Mouse (Mus musculus) stomach, embryonic 15.5 days (tissue): ENCODE results near the gene Galt. TPM values are rescaled to one million over a fixed set of nuclear protein-coding genes. Genes with fewer than 3 reads are reported as not detected.
A peak's percentile ranks its signal among the peaks of the same experiment; 100 is the strongest.

Source experiments
- ATAC-seq: fragments of 200-750 bp; cut with Nextera tagmentation; 2 replicates; pipeline ENCODE4 v1.8.0; 2017; ENCODE audit warnings: low read depth, moderate number of reproducible peaks, moderate TSS enrichment; ENCODE audit not compliant: insufficient read depth, low FRiP score
- H3K27ac ChIP-seq: fragments of 300-500 bp; sonication (generic); 2 replicates; pipeline ENCODE4 v1.5.1; 2015; ENCODE audit warnings: mild to moderate bottlenecking, inconsistent platforms
- H3K27me3 ChIP-seq: fragments of 300-500 bp; sonication (generic); replicated peaks from 2 replicates; pipeline ENCODE4 v1.6.1; 2015; ENCODE audit warnings: inconsistent platforms
- H3K36me3 ChIP-seq: fragments of 300-500 bp; sonication (generic); 2 replicates; pipeline ENCODE4 v1.6.1; 2015; ENCODE audit warnings: inconsistent platforms
- H3K4me1 ChIP-seq: fragments of 300-500 bp; sonication (generic); 2 replicates; pipeline ENCODE4 v1.6.1; 2015; ENCODE audit warnings: inconsistent platforms
- H3K4me2 ChIP-seq: fragments of 300-500 bp; sonication (generic); 2 replicates; pipeline ENCODE4 v1.6.1; 2015; ENCODE audit warnings: mild to moderate bottlenecking, inconsistent platforms
- H3K4me3 ChIP-seq: fragments of 300-500 bp; sonication (generic); replicated peaks from 2 replicates; pipeline ENCODE4 v1.5.1; 2015; ENCODE audit warnings: inconsistent platforms
- H3K9ac ChIP-seq: fragments of 300-500 bp; sonication (generic); 2 replicates; pipeline ENCODE4 v1.6.1; 2015; ENCODE audit warnings: inconsistent platforms
- H3K9me3 ChIP-seq: fragments of 300-500 bp; sonication (generic); 2 replicates; pipeline ENCODE4 v1.6.1; 2016; ENCODE audit warnings: inconsistent platforms
- WGBS: fragments of 180-500 bp; shearing (Covaris S2); methylation state at CpG from one replicate; pipeline ENCODE4 v1.1.7; 2015; 5-methylcytosine and 5-hydroxymethylcytosine counted together
- polyA plus RNA-seq: library from polyadenylated mRNA; unstranded; fragments of >200 nt; fragmentation: Nextera tagmentation; extraction: Ambion mirVana; gene quantifications from 2 replicates; pipeline ENCODE4 v1.2.1, GENCODE M21; 2015

Galt gene
- polyA plus RNA-seq, 1 experiment from 2014 or later: 39.6 TPM

DNA sequence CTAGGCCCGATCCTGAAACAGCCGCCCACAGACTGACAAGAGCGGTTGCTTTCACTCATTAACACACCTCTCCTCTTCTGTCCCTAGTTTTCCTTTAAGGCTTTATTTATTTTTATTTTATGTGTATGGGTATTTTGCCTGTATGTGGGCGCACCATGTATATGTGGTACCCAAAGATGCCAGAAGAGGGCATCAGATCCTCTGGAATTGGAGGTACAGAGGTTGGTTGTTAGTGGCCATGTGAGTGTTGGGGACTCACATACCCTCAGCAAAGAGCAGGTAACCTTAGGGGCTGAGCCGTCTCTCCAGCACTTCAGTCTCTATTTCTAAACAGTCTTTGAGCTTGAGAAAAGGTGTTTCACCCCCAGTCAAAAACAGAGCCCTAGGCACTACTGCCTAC lies 39.4 kb upstream of the Galt start:
- H3K4me2 ChIP-seq: no peak overlapping the region
- peaks cover 23% of the 10 kb centered on the region for H3K36me3 ChIP-seq
- H3K9me3 ChIP-seq: no peaks in the 10 kb centered on the region
- WGBS: 87% methylated on average over 5 of the region's 5 CpGs
- H3K4me3 ChIP-seq: no peak overlapping the region
- H3K4me1 ChIP-seq: peaks cover 22% of the 10 kb centered on the region
- H3K27me3 ChIP-seq: no peaks in the 10 kb centered on the region
- no peak overlapping the region for H3K27ac ChIP-seq
- ATAC-seq: no peak
- no peak overlapping the region for H3K9ac ChIP-seq

DNA sequence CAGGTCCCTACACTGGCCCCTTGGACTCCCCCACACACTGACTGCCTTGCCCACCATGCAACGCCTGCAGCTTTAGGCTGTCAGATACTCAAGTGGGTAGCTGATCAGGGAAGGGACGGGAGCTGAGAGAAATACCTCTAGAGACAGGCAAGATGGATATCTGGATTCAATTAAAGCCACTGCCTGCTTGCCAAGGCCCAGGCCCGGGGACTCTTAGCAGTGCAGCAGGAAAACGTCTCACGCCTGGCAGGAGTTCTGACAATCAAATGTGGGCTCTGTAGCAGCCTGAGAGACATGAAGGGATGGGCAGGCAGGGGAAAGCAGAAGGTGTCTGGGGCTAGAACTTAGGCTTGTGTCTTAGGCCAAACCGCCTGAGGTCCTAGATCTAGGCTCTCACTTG lies 38.2 kb upstream of the Galt start:
- Histone ChIP-seq H3K9me3 (no peaks in the 10 kb centered on the region), H3K9ac (no peak overlapping the region), H3K27ac (no peak overlapping the region), H3K4me2 (no peak overlapping the region), H3K27me3 (no peaks in the 10 kb centered on the region), H3K36me3 (peaks cover 23% of the 10 kb centered on the region), H3K4me1 (peaks cover 18% of the 10 kb centered on the region), H3K4me3 (no peak overlapping the region)
- no peak for ATAC-seq
- 64% methylated on average over 6 of the region's 6 CpGs for WGBS

DNA sequence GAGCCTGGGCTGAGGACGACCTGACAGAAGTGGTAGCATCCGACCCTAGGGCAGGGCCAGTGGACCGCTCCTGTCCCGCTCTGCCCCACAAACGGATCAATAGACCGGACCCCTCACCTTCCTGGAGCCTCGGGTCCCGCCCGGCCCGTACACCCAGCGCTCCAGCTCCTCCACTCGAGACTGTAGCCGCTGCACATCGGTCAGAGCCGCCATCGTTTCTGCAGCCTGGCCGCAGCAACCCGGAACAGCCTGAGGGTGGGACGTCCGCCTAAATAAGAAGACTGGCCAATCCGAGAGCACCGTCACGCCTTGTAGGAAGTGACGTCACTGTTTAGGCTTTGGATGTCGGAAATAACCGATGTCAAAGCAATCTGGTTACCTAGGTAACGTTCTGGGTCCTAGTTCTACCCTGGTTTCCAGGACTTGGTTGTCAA lies 32.1 kb upstream of the Galt start, which contains the start of gene Dctn3:
Gene Dctn3, minus strand, starts transcription at position 253 of the 434 bp plus-strand sequence.
- peak within 1 kb of the TSS; percentile 64 for H3K4me3 ChIP-seq
- H3K4me1 ChIP-seq: peaks cover 10% of the 10 kb centered on the region; the same call in 1 of the 2 replicates
- ATAC-seq: peak; percentile 95
- H3K27me3 ChIP-seq: peaks cover 44% of the 10 kb centered on the region
- peak within 1 kb of the TSS; percentile 69 for H3K4me2 ChIP-seq
- H3K27ac ChIP-seq: no peak within 1 kb of the TSS
- H3K36me3 ChIP-seq: peaks cover 8% of the 10 kb centered on the region
- no peaks in the 10 kb centered on the region for H3K9me3 ChIP-seq
- 0% methylated on average over 27 of the region's 27 CpGs for WGBS
- peak within 1 kb of the TSS; percentile 56 for H3K9ac ChIP-seq

GRCm38 (mm10) chr4:41726826-41727621 lies 28.0 kb upstream of the Galt start:
- Histone ChIP-seq H3K27me3 (peaks cover 78% of the 10 kb centered on the region), H3K9me3 (no peaks in the 10 kb centered on the region), H3K4me2 (no peak overlapping the region), H3K27ac (no peak overlapping the region), H3K4me3 (no peak overlapping the region), H3K4me1 (peaks cover 15% of the 10 kb centered on the region), H3K36me3 (no peaks in the 10 kb centered on the region), H3K9ac (no peak overlapping the region)
- 18% methylated on average over 20 of the region's 20 CpGs for WGBS
- no peak for ATAC-seq

DNA sequence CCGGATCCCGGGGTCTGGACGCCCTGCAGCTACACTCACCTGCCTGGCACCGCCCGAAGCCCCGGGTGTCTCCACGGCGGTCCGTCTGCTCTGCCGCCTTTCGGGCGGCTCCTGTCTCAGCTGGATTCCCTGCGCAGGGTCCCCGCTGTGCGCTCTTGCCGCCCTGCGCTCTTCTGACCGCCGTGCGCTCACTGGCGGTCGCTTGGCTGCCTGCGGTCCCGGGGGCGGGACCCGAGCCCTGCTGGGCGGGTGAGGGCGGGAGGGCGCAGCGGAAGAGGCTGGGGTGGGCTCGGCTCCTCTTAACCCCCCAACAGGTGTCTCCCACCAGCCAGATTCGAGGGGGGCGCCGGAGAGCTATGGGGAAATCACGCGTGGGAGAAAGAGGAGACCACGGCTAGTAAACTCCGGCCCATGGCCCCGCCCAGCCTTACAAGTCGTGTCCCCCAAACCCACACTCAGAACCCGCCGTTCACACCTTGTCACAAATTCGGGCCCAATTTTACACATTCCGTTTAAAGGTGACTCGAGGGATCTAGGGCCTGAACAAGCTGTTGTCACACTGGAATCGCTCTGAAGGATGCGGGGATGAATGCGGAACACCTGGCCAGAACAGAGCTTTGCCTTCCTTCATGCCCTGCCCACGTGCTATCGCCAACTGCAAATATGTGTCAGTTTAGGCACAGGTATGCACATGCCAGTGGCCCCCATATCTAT lies 23.8 kb upstream of the Galt start, which contains the start of gene Arid3c:
Gene Arid3c, minus strand, starts transcription at position 91 of the 714 bp plus-strand sequence.
- H3K9me3 ChIP-seq: no peaks in the 10 kb centered on the region
- H3K36me3 ChIP-seq: no peaks in the 10 kb centered on the region
- H3K4me1 ChIP-seq: peaks cover 8% of the 10 kb centered on the region
- H3K27me3 ChIP-seq: peaks cover 66% of the 10 kb centered on the region
- peak within 1 kb of the TSS; percentile 34 for H3K4me3 ChIP-seq
- WGBS: 1% methylated on average over 50 of the region's 50 CpGs
- ATAC-seq: no peak
- H3K4me2 ChIP-seq: peak within 1 kb of the TSS; percentile 83
- no peak within 1 kb of the TSS for H3K9ac ChIP-seq
- no peak within 1 kb of the TSS for H3K27ac ChIP-seq

DNA sequence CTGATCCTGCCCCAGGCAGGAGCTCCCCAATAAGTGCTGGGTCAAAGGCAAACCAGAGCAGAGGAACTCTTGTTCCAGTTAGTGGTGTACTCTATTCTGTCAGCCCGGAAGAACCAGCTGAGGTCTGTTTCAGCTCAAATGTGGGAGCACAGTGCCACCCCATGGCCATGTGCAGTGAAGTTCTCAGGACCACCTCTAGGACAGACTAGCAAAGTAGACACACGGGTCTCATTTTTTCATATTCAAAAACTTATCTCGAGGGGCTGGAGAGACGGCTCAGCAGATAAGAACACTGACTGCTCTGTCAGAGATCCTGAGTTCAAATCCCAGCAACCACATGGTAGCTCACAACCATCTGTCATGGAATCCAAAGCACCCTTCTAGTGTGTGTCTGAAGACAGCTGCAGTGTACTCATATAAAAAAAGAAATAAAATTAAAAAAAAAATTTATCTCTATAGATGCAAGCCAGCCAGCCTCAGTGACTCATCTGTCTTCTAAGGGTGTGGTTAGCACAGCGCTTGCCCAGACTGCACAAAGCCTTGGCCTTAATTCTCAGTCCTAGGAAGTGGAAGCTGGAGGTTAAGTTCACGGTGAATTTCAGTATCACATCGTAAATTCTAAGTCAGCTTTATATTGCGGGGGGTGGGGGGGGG lies 17.3 kb upstream of the Galt start:
- 35% methylated on average over 8 of the region's 8 CpGs for WGBS

GRCm38 (mm10) chr4:41738256-41738603 lies 16.8 kb upstream of the Galt start:
- 58% methylated on average over 1 of the region's 1 CpGs for WGBS
- Histone ChIP-seq H3K27ac (no peak overlapping the region), H3K27me3 (peaks cover 5% of the 10 kb centered on the region; the same call in 1 of the 2 replicates), H3K9ac (no peak overlapping the region), H3K4me2 (no peak overlapping the region), H3K36me3 (0 out of 2 replicates have a peak, but pooled peaks cover 2% of the 10 kb centered on the region), H3K4me3 (no peak overlapping the region), H3K9me3 (no peaks in the 10 kb centered on the region), H3K4me1 (peaks cover 11% of the 10 kb centered on the region; the same call in 1 of the 2 replicates)
- ATAC-seq: no peak

More for the DNA sequence above, 17.3 kb upstream of the Galt start:
- Histone ChIP-seq H3K4me3 (no peak overlapping the region), H3K9ac (no peak overlapping the region), H3K9me3 (no peaks in the 10 kb centered on the region), H3K4me1 (peaks cover 11% of the 10 kb centered on the region; the same call in 1 of the 2 replicates), H3K27ac (no peak overlapping the region), H3K27me3 (peaks cover 10% of the 10 kb centered on the region), H3K4me2 (no peak overlapping the region), H3K36me3 (0 out of 2 replicates have a peak, but pooled peaks cover 2% of the 10 kb centered on the region)
- ATAC-seq: no peak

GRCm38 (mm10) chr4:41739260-41739659 lies 15.8 kb upstream of the Galt start:
- Histone ChIP-seq H3K4me2 (peak overlapping the region; percentile 92; the same call in 1 of the 2 replicates), H3K27ac (no peak overlapping the region), H3K36me3 (0 out of 2 replicates have a peak, but pooled peaks cover 2% of the 10 kb centered on the region), H3K27me3 (no peaks in the 10 kb centered on the region), H3K4me1 (peaks cover 11% of the 10 kb centered on the region; the same call in 1 of the 2 replicates), H3K4me3 (0 out of 2 replicates have a peak overlapping the region, but pooled peaks have one; percentile 65), H3K9ac (no peak overlapping the region), H3K9me3 (no peaks in the 10 kb centered on the region)
- no peak for ATAC-seq
- 91% methylated on average over 13 of the region's 13 CpGs for WGBS

DNA sequence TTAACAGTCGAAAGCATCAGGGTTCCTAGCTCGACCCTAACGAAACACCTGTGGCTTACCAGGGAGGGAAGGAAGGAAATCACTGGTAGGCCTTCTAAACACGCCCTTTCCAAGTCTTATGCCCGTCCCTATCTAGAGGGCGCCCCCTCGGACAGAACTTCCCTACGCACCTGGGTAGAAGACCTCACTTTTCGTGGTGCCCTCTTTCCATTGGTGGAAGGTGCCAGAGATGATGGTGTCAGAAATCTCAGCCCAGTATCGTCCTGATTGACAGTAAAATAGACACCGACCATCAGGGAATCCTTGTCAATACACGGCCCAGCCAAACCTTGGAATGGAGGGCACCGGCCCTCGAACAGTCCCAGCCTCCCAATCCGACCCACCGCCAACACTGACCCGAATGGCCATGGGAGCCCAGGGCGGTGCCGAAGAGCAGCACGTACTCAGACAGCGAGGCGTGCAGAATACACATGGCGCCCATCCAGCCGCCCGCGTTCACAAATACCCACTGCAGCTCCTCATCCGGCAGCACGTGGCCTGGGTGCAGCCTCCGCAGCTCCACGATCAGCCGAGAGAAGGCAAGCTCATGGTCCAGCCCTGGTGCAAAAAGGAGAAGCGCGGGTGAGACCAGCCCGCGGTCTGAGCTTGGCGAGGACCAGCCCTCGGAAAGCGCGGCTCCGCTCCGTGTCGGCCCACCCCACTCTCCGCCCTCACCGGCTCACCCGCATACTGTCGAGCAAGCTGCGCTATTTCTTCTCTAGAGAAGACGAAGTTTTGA lies 14.5 kb upstream of the Galt start:
- peak; percentile 72 for ATAC-seq
- WGBS: under 1% methylated on average over 48 of the region's 48 CpGs
- Histone ChIP-seq H3K4me2 (peak overlapping the region; percentile 92), H3K27ac (peak overlapping the region; percentile 85), H3K36me3 (0 out of 2 replicates have a peak, but pooled peaks cover 2% of the 10 kb centered on the region), H3K9ac (peak overlapping the region; percentile 73; the same call in 1 of the 2 replicates), H3K4me3 (peak overlapping the region; percentile 65), H3K27me3 (no peaks in the 10 kb centered on the region), H3K4me1 (peaks cover 11% of the 10 kb centered on the region; the same call in 1 of the 2 replicates), H3K9me3 (no peaks in the 10 kb centered on the region)

DNA sequence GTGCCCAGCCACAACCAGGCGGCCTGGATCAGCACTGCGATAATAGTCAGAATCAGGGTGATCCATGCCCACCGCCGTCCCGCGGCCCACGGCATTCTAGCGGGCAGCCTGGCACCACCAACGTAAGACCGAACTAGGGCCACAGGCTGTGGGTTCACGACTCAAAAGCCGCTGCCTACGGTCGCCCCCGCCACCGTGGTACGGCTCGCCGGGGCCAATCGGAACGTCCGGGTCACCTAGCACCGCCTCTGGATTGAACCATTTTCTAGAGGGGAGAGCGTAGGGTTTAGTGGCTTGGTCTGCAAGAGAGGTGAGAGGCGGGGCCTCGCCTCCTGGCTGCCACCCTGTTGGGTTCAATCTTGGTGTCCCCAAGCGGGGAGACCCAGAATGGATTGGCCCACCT lies 13.9 kb upstream of the Galt start:
- no peaks in the 10 kb centered on the region for H3K27me3 ChIP-seq
- WGBS: 0% methylated on average over 27 of the region's 27 CpGs

DNA sequence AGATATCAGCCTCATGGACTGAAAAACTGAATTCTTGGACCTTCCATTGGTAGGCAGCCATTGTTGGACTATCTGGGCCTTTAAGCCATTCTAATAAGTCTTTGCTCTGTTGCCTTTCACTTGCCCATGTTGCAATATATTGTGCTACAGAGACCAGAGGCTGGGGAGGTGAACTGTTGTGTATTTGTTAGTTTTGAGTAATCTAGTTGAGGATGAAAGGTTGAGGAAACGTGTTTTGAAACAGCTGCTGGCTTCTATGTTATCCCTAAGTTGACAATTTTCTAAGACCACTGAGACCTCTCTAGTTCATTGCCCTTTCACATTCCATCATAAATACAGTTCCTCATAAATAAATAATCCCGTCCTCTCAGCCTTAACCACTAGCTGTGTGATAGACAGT lies 10.9 kb upstream of the Galt start:
- no peak overlapping the region for H3K4me3 ChIP-seq
- no peaks in the 10 kb centered on the region for H3K27me3 ChIP-seq
- H3K9me3 ChIP-seq: 0 out of 2 replicates have a peak, but pooled peaks cover 4% of the 10 kb centered on the region
- H3K27ac ChIP-seq: no peak overlapping the region
- no peak for ATAC-seq
- no peak overlapping the region for H3K4me2 ChIP-seq
- WGBS: 56% methylated on average over 2 of the region's 2 CpGs
- H3K4me1 ChIP-seq: peaks cover 11% of the 10 kb centered on the region; the same call in 1 of the 2 replicates
- H3K9ac ChIP-seq: no peak overlapping the region
- 0 out of 2 replicates have a peak, but pooled peaks cover 2% of the 10 kb centered on the region for H3K36me3 ChIP-seq

More for the DNA sequence above, 13.9 kb upstream of the Galt start:
- 0 out of 2 replicates have a peak, but pooled peaks cover 2% of the 10 kb centered on the region for H3K36me3 ChIP-seq
- peak overlapping the region; percentile 85 for H3K27ac ChIP-seq
- H3K9ac ChIP-seq: peak overlapping the region; percentile 73; the same call in 1 of the 2 replicates
- no peaks in the 10 kb centered on the region for H3K9me3 ChIP-seq
- peak; percentile 96 for ATAC-seq
- H3K4me2 ChIP-seq: peak overlapping the region; percentile 92
- H3K4me3 ChIP-seq: peak overlapping the region; percentile 65
- peaks cover 11% of the 10 kb centered on the region; the same call in 1 of the 2 replicates for H3K4me1 ChIP-seq
